Mouse (Mus musculus) cerebellum, adult (tissue): ENCODE data around the gene Phactr4.
A peak's percentile ranks its signal among the peaks of the same experiment; 100 is the strongest.

ENCODE experiments used
- ATAC-seq: cut with Nextera tagmentation; 2 replicates; pipeline ENCODE4 v1.9.2; 2017; ENCODE audit warnings: mild to moderate bottlenecking, moderate library complexity, mixed read lengths; ENCODE audit not compliant: insufficient number of reproducible peaks, low FRiP score, low TSS enrichment

Gene Phactr4

DNA sequence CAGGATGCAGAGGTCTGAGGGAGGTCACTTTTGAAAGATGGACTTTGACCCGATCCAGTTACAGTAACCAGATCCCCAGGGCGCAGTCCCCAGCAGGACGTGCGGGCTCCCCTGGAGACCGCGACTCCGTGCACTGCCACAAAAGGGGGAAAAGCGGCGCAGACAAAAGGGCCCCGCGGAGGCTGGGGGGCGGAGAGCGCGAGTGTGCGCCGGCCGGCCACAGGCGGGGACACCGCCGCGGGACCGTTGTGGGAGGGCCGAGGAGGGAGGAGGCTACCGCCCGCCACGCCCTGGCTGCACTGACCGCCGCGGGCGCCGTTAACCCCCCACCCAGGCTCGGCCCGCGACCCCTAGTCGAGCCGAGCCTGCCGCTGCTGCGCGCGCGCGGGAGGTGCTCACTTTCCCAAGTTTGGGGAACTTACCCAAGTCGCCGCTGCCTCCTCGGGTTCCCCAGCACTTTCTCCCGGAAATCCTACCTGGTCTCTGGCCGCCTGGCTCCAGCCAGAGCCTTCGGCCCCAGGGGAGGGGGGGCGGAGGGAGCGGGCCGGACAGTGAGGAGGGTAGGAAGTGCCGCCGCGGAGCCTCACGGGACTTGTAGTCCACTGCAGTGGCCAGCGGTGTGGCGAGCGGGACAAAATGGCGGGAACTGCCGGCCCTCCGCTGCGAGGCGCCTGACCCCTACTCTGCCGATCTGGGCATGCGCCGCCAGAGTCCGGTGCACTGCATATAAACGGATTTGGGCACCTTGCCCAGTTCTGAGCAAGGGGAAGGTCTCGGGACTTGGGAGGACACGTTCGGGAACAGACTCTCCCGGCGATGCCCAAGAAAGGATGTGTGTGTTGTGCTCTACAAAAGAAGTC lies at the start of gene Phactr4:
Gene Phactr4 (minus strand): TSS at position 567 of the 860 bp plus-strand sequence.
- peak; percentile 98 for ATAC-seq

GRCm38 (mm10) chr4:132469873-132470272 lies 47.6 kb upstream of the Phactr4 start:
- ATAC-seq = no peak

GRCm38 (mm10) chr4:132464255-132464613 lies 41.9 kb upstream of the Phactr4 start:
- ATAC-seq = no peak

DNA sequence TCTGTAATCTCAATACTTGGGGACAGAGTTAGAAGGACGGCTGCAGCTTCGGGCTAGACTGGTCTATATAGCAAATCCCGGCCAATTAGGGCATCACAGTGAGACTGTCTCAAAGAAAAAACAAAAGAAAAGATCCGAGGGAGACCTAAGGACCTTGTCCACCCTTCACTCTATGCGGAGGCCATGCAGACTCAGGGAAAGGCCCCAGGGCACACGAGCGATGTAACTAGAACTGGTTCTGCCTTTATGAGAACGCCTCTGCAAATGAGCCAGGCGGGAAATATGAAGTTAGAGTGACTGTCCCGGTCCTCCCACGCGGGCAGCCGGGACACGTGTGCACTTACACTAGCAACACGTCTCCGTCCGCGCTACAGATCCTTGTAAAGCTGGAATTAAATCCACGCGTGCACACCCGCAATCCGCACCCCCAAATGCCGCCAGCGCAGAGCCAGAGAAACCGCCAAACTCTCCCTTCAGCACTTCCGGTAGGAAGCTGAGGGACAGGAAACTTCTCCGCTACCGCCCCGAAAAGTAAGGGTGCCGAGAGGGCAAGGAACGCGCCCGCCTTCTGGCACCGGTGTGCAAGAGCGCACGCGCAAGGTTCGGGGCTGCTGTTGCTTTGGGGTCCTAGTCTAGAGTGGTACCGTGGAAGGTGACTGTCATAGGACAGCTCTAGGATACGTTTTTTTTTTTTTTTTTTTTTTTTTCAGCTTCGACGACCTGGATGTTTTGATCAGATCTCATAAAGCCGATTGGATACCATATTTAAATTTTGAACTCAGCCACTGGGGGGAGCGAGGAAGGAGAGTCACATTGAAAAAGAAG lies 41.4 kb upstream of the Phactr4 start, which contains the start of gene Med18:
Gene Med18 (minus strand): TSS at position 492 of the 825 bp plus-strand sequence.
- ATAC-seq = peak; percentile 85; the same call in 1 of the 2 replicates

GRCm38 (mm10) chr4:132462836-132463235 lies 40.5 kb upstream of the Phactr4 start:
- no peak for ATAC-seq

DNA sequence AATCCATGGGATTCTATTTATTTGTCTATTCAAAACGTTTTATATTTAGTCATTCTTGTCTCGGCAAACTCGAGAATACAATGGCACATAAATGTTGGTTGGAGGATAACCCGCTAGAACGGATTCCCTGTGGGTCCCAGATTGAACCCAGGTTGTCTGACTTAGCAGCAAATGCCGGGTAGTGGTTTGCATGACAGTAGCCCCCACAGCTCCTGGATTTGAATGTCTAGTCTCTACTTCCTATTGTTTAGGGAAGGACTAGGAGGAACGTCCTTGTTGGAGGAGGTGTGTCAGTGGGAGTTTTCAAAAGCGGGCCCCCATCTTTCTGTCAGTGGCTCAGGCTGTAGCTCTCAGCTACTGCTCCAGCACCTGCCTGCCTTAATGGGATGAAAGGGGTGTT lies 37.9 kb upstream of the Phactr4 start:
- ATAC-seq = no peak

- no peak for ATAC-seq
These were observed 33.3 kb upstream of the Phactr4 start for GRCm38 (mm10) chr4:132455561-132455960.

- ATAC-seq = no peak
These were observed 32.9 kb upstream of the Phactr4 start for GRCm38 (mm10) chr4:132455146-132455545.

DNA sequence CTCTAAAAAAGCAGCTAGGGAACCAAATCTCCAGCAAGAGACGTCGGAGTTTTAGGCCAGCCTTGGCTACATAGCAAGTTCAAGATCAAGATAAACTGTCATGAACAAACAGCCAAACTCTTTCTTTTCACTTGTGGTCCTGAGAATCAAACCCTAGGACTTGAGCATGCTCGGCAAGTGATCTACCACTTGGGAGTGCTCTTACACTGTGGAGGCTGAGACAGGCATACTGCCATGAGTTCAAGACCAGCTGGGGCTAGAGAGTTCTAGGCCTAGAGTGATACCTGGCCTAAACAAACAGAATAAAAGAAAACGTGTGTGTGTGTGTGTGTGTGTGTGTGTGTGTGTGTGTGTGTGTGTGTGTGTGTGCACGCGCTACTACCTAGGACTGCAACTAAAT lies 31.9 kb upstream of the Phactr4 start:
- no peak for ATAC-seq

- no peak for ATAC-seq
These were observed 27.5 kb upstream of the Phactr4 start for GRCm38 (mm10) chr4:132449778-132450177.

- ATAC-seq = no peak
These were observed 23.8 kb upstream of the Phactr4 start for GRCm38 (mm10) chr4:132446105-132446504.

DNA sequence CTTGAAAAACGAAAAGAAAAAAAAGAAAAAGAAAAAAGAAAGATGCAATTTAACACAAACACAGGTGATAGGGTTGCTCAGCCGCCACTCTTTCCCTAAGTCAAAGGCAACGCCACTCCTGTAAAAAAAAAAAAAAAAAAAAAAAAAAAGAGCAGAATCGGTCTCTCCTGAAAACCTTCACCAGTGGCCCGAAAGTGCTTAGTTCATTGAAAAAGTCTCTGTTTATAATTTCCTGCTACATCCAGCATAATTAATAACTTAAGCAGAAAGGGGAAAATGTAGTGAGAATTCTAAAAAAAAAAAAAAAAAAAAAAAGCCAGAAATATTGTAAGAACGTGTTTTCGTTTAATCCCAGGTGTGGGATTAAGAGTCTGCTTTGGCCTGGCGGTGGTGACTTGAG lies 22.2 kb upstream of the Phactr4 start:
- ATAC-seq = no peak

DNA sequence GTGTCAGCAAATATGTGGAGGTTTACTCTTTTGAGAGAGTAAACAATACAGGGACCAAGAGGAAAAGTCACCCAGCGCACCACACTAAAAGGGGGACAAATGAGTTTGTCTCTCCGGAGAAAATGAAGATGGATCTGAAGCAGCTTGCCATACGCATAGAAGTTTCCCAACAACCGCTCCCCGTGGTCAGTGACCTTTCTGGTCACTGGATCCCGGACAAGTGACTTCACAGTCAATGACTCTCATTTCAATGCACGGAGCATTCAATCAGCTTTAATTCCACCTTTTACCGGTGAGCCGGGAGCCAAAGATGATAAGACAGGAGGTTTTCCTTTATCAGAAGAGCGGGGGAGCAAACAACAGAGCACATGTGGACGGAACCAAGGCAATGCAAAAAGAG lies 15.6 kb upstream of the Phactr4 start:
- ATAC-seq = no peak

DNA sequence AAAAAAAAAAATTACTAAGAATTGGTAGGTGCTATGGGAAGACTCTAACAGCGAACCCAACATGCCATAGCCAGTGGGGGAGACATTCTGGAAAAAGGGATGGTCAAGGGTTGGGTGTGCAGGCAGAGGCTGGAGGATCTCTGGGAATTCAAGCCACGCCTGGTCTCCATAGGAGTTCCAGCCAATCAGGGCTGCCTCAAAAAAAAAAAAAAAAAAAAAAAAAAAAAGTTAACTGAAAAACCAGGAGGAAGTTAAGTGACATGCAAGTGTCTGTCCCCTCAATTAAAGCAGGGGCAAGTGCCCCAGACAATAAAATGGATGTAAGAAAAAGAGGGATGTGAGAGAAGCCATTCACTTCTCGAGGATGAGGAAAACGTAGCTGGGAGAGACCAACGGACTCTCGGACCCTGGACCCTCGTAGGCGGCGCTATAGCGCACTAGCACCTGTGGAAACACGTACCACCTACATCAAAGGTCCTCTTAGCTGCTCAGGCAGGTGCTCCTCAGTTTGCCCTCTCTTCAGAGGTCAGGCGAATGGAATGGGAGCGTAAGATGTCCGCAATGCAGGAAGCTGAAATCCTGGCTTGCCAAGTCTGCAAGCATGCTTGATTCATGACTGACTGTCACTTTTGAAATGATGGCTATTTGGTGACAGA lies 10.6 kb upstream of the Phactr4 start:
- ATAC-seq = no peak

- no peak for ATAC-seq
These were observed 5.8 kb upstream of the Phactr4 start for GRCm38 (mm10) chr4:132428022-132428542.

DNA sequence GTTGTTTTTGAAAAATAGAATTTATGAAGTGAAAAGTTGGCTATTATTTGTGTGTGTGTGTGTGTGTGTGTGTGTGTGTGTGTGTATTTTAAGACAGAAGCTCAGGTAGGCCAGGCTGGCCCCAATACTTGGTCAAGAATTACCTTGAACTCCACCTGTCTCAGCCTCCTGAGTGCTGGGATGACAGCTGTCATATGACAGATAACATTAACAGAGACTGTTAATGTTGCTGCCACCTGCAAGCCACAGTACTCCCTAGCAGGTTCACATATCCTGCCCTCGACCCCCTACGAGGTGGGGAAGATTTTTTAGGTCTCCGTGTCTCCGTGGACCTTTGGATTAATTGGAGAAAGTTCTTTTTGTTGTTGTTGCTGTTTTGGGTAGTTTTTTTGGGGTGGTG lies 5.2 kb upstream of the Phactr4 start:
- no peak for ATAC-seq

GRCm38 (mm10) chr4:132426021-132426420 lies 3.7 kb upstream of the Phactr4 start:
- no peak for ATAC-seq

- ATAC-seq = no peak
These were observed 2.5 kb upstream of the Phactr4 start for GRCm38 (mm10) chr4:132424765-132425164.

- ATAC-seq = no peak
These were observed 750 bp downstream of the Phactr4 start for GRCm38 (mm10) chr4:132421556-132421922.

- no peak for ATAC-seq
These were observed 1.8 kb downstream of the Phactr4 start for GRCm38 (mm10) chr4:132420471-132420870.

DNA sequence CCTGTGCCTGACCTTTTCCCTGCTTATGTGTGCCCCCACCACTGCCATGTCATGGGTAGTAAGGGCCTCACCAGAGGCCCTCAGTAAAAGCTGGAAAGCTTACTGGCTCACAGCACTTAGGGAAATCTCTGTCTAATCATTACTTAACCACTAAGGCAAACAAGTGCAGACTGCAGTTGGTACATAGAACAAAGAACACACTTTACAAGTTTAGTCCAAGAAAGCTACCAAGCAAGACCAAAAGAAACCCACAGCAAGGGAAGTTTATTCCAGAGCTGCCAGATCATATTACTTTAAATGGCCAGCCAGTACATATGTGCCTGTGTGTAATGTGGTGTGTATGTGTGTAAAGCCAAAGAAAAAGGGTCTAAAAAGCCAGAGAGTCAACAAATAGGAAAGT lies 6.3 kb downstream of the Phactr4 start:
- ATAC-seq = no peak
